Mouse (Mus musculus): Measurements from ENCODE around the gene Nyap2.
"Not testable (repeated sequence)": the region's sequence is repeated elsewhere in the genome, so short reads cannot be mapped to it uniquely, and the experiment has no call there.

Gene Nyap2

GRCm38 (mm10) chr1:81180686-81181085, 103.9 kb downstream of the Nyap2 start:
- DNase-seq (ENCODE audit: low read depth), result no peak

- no peak for DNase-seq (ENCODE audit: low read depth)
Measured at GRCm38 (mm10) chr1:81209536-81209935, 132.8 kb downstream of the Nyap2 start.

- DNase-seq (ENCODE audit: low read depth), result no peak
Measured at GRCm38 (mm10) chr1:81211491-81211890, 134.7 kb downstream of the Nyap2 start.

GRCm38 (mm10) chr1:81219790-81220189, 143.0 kb downstream of the Nyap2 start:
- no peak for DNase-seq (ENCODE audit: low read depth)

GRCm38 (mm10) chr1:81231759-81232406, 155.1 kb downstream of the Nyap2 start:
- no peak for DNase-seq (ENCODE audit: low read depth)

- not testable (repeated sequence) for DNase-seq (ENCODE audit: low read depth)
Measured at GRCm38 (mm10) chr1:81232407-81232789, 155.6 kb downstream of the Nyap2 start.

- DNase-seq (ENCODE audit: low read depth), result no peak
Measured at GRCm38 (mm10) chr1:81248447-81249205, 171.9 kb downstream of the Nyap2 start.

GRCm38 (mm10) chr1:81250068-81250467, 173.3 kb downstream of the Nyap2 start:
- DNase-seq (ENCODE audit: low read depth), result peak; percentile 9

GRCm38 (mm10) chr1:81266441-81266840, 189.7 kb downstream of the Nyap2 start:
- no peak for DNase-seq (ENCODE audit: low read depth)

GRCm38 (mm10) chr1:81280978-81281377, 204.2 kb downstream of the Nyap2 start:
- DNase-seq (ENCODE audit: low read depth), result no peak

GRCm38 (mm10) chr1:81285633-81286032, 208.9 kb downstream of the Nyap2 start:
- no peak for DNase-seq (ENCODE audit: low read depth)

- peak; percentile 41 for DNase-seq (ENCODE audit: low read depth)
Measured at GRCm38 (mm10) chr1:81287088-81287487, 210.3 kb downstream of the Nyap2 start.

- peak; percentile 23 for DNase-seq (ENCODE audit: low read depth)
Measured at GRCm38 (mm10) chr1:81300735-81301134, 224.0 kb downstream of the Nyap2 start.

GRCm38 (mm10) chr1:81301661-81302060, 224.9 kb downstream of the Nyap2 start:
- DNase-seq (ENCODE audit: low read depth), result peak; percentile 38

- DNase-seq (ENCODE audit: low read depth), result no peak
Measured at GRCm38 (mm10) chr1:81303389-81303788, 226.6 kb downstream of the Nyap2 start.

GRCm38 (mm10) chr1:81307407-81307806, 230.7 kb downstream of the Nyap2 start:
- DNase-seq (ENCODE audit: low read depth), result no peak

- DNase-seq (ENCODE audit: low read depth), result no peak
Measured at GRCm38 (mm10) chr1:81307934-81308333, 231.2 kb downstream of the Nyap2 start.

- DNase-seq (ENCODE audit: low read depth), result peak; percentile 59
Measured at GRCm38 (mm10) chr1:81310087-81310626, 233.4 kb downstream of the Nyap2 start.

- DNase-seq (ENCODE audit: low read depth), result peak; percentile 47
Measured at GRCm38 (mm10) chr1:81316403-81316994, 239.7 kb downstream of the Nyap2 start.

- no peak for DNase-seq (ENCODE audit: low read depth)
Measured at GRCm38 (mm10) chr1:81316995-81317413, 240.3 kb downstream of the Nyap2 start.

GRCm38 (mm10) chr1:81387722-81388121, 311.0 kb downstream of the Nyap2 start:
- DNase-seq (ENCODE audit: low read depth), result no peak

Measured in induced T-regulatory cell, adult 2 months (primary cell).